Mouse (Mus musculus) layer of hippocampus, postnatal 25 days (tissue): ENCODE measurements around the gene Smad1. TPM values are rescaled to one million over a fixed set of nuclear protein-coding genes. Genes with fewer than 3 reads are reported as not detected.
"Not testable (repeated sequence)": the region's sequence is repeated elsewhere in the genome, so short reads cannot be mapped to it uniquely, and the experiment has no call there.

Experiments used
- DNase-seq, 2 experiments: peaks; one replicate each; pipeline ENCODE4 v3.0.0; 2022; ENCODE audit warnings: mixed read lengths in 2 of 2, low spot score in 1 of 2; ENCODE audit errors: extremely low spot score in 1 of 2
- total RNA-seq, 2 experiments: library from RNA; stranded (reverse); gene quantifications; 2 replicates each; pipeline ENCODE4 v1.2.3; 2021

The Smad1 gene
- 10 to 100 TPM; 23.9 to 24.4 TPM for total RNA-seq

- DNase-seq: peak; percentile 92 to 97
Measured at GRCm38 (mm10) chr8:79398994-79399650, at the start of gene Smad1. Gene Smad1, minus strand, starts transcription at chr8:79399518.

- no peak for DNase-seq
Measured at GRCm38 (mm10) chr8:79447260-79447853, 48.0 kb upstream of the Smad1 start.

- DNase-seq: no peak
Measured at GRCm38 (mm10) chr8:79443460-79444098, 44.3 kb upstream of the Smad1 start.

GRCm38 (mm10) chr8:79433953-79434500, 34.7 kb upstream of the Smad1 start:
- no peak for DNase-seq

- no peak for DNase-seq
Measured at GRCm38 (mm10) chr8:79414907-79415306, 15.6 kb upstream of the Smad1 start.

GRCm38 (mm10) chr8:79410501-79410900, 11.2 kb upstream of the Smad1 start:
- no peak for DNase-seq

GRCm38 (mm10) chr8:79407356-79407755, 8.0 kb upstream of the Smad1 start:
- not testable (repeated sequence) for DNase-seq

- DNase-seq: no peak
Measured at GRCm38 (mm10) chr8:79404895-79405557, 5.7 kb upstream of the Smad1 start.

- DNase-seq: no peak
Measured at GRCm38 (mm10) chr8:79400671-79401070, 1.4 kb upstream of the Smad1 start.

GRCm38 (mm10) chr8:79398251-79398981, 902 bp downstream of the Smad1 start:
- peak; percentile 29 to 30 for DNase-seq

GRCm38 (mm10) chr8:79397705-79398250, 1.5 kb downstream of the Smad1 start:
- no peak for DNase-seq

GRCm38 (mm10) chr8:79396911-79397310, 2.4 kb downstream of the Smad1 start:
- DNase-seq: no peak

GRCm38 (mm10) chr8:79394009-79394408, 5.3 kb downstream of the Smad1 start:
- DNase-seq: no peak

- no peak for DNase-seq
Measured at GRCm38 (mm10) chr8:79393215-79393614, 6.1 kb downstream of the Smad1 start.

- no peak for DNase-seq
Measured at GRCm38 (mm10) chr8:79392649-79393048, 6.7 kb downstream of the Smad1 start.

- no peak for DNase-seq
Measured at GRCm38 (mm10) chr8:79391454-79391853, 7.9 kb downstream of the Smad1 start.

- DNase-seq: no peak
Measured at GRCm38 (mm10) chr8:79389074-79389786, 10.1 kb downstream of the Smad1 start.

GRCm38 (mm10) chr8:79386831-79387230, 12.5 kb downstream of the Smad1 start:
- DNase-seq: no peak

- no peak for DNase-seq
Measured at GRCm38 (mm10) chr8:79386358-79386757, 13.0 kb downstream of the Smad1 start.
